Mouse (Mus musculus) lung, postnatal 0 days (tissue): ENCODE measurements around the gene Psmc5.

ENCODE experiments used
- CTCF ChIP-seq: IDR thresholded peaks from 2 replicates; pipeline ENCODE4 v1.5.1; 2016; ENCODE audit warnings: antibody characterized with exemption, mild to moderate bottlenecking
- EP300 ChIP-seq: IDR thresholded peaks from 2 replicates; pipeline ENCODE4 v1.6.1; 2016; ENCODE audit warnings: antibody characterized with exemption, mild to moderate bottlenecking, control low read depth

DNA sequence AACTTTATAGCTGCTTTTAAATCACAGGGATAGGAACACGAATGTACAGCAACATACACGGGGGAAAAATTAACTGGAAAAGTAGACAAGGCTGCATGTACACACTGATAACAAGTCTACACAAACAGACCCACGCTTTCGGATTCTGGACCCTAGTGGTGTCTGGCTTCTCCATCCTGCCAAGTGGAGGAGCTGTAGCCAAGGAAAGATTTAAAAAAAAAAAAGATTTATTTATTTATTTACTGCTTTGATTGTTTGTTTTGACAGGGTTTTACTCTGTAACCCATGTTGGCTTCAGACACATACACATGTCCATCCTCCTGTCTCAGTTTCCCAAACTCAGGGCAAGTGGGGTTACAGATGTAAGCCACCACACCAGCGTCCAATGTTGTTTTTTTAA lies 51.5 kb downstream of the Psmc5 start:
- TF ChIP-seq CTCF: no peak
- TF ChIP-seq EP300: no peak
